Mouse (Mus musculus) cortical plate, adult 2 months (tissue): ENCODE data around the gene 1110032A03Rik. TPM values are rescaled to one million over a fixed set of nuclear protein-coding genes. Genes with fewer than 3 reads are reported as not detected.

Source experiments
- H3K27ac ChIP-seq: fragments of 200-500 bp; 2 replicates; pipeline ENCODE4 v1.5.1; 2012; ENCODE audit warnings: low read length, control low read depth, inconsistent platforms; ENCODE audit not compliant: insufficient read depth
- H3K4me1 ChIP-seq: fragments of 200-500 bp; 2 replicates; pipeline ENCODE4 v1.6.1; 2011; ENCODE audit warnings: low read length; ENCODE audit not compliant: control insufficient read depth, insufficient read depth
- H3K4me3 ChIP-seq: fragments of 200-500 bp; 2 replicates; pipeline ENCODE4 v1.5.1; 2011; ENCODE audit warnings: mild to moderate bottlenecking, low read length, control low read depth; ENCODE audit not compliant: insufficient read depth
- CTCF ChIP-seq: fragments of 200-500 bp; IDR thresholded peaks from 2 replicates; pipeline ENCODE4 v1.5.1; 2011; ENCODE audit warnings: mild to moderate bottlenecking, control low read depth, low read length; ENCODE audit not compliant: insufficient read depth; ENCODE audit errors: extremely low read depth
- POLR2A ChIP-seq: fragments of 200-500 bp; IDR thresholded peaks from 2 replicates; pipeline ENCODE4 v1.6.1; 2011; ENCODE audit warnings: mild to moderate bottlenecking, low read length, control low read depth; ENCODE audit not compliant: insufficient read depth; ENCODE audit errors: extremely low read depth
- polyA plus RNA-seq: library from polyadenylated mRNA; depleted of rRNA; stranded (reverse); fragments of >200 nt; gene quantifications from 2 replicates; pipeline ENCODE4 v1.2.3, GENCODE M21; 2012; rRNA removed

Gene 1110032A03Rik
- polyA plus RNA-seq, result 101 and 102 TPM in 2 replicates

DNA sequence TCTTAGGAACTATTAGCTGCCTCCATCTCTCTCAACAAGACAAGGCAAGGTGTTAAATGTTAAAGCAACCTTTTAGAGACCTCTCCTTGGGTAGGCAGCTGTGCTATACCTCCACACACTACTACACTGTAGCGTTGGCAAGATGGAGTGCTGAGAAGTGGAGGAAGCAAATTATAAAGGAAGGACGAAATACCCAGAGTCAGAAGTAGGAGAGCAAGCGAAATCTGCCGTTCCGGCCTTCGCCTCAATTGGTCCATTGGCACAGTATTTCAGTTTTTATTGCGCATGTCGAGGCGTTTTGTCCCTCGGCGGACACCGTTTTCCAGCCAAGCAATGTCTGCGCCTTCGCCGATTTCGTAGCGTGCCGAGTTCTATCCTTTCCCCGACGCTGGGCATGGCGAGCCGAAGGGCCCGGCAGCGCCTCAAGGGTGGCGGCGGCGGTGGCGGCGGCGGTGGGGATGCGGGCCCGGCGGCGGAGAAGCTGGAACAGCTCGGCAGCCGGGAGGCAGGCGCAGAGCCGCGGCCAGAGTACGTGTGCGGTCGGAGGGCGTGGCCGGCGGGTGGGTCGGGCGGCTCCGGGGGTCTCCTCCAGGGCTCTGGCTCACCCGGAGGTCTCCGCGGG, at the start of gene 1110032A03Rik, which contains the start of gene Alg9:
1110032A03Rik (minus strand) TSS at position 530 of the 622 bp plus-strand sequence.
Alg9 (plus strand) TSS at position 29 of the 622 bp plus-strand sequence.
- H3K27ac ChIP-seq, result 0 out of 2 replicates have a peak within 1 kb of the TSS, but pooled peaks have one; percentile 51
- H3K4me1 ChIP-seq, result peaks cover 3% of the 10 kb centered on the region; the same call in 1 of the 2 replicates
- TF ChIP-seq CTCF (no peak), POLR2A (peak; percentile 67)
- peak within 1 kb of the TSS; percentile 64 for H3K4me3 ChIP-seq

DNA sequence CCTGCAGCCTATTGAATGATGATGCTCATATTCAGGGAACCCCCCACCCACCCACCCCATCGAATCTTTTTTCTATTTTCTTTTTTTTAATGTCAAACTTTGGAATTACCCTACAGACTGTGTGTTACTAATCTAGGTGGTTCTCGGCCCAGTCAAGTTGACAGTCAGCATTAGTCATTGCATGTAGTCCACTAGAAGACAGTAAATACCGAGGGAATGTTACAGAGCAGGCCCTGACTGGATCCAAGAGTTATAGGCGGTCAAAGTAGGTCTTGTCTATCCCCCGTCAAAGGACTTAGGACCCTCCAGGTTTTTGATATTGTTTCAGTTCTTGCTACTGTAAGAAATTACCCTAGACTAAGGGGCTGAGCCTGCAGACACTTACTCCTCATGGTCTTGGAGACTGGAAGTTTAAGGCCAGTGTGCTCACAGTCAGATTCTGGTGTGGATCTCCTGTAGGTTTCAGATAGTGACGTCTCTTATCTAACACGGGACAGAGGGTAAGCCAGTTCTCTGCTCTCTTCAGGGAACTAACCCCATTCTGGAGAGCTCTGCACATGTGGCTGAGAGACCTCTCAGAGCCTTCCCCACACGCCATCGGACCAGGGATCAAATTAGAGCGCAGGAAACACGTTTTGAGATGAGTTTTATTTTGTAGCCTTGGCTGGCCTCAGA, 48.6 kb upstream of the 1110032A03Rik start:
- Histone ChIP-seq H3K4me1 (peaks cover 7% of the 10 kb centered on the region), H3K4me3 (no peak overlapping the region), H3K27ac (no peak overlapping the region)
- TF ChIP-seq CTCF (no peak), POLR2A (no peak)

DNA sequence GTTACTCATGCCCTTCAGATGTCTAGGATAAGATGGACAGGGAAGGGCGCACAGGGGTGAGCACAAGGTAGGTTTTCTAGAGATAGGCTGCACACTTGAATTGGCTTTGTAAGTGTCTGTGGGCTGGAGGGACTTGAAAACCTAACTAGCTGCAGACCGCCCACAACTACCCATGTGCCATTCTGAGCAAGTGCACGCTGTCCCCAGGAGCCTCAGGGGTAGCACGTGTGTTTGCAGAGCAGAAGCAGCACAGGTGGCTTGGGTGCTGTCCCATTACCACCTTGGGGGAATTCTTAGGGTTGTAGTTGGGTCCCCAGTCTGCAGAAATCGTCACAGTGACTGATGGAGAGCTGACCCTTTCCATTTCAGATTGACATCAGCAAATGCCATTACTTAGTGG, 46.9 kb upstream of the 1110032A03Rik start:
- Histone ChIP-seq H3K27ac (no peak overlapping the region), H3K4me3 (no peak overlapping the region), H3K4me1 (peaks cover 7% of the 10 kb centered on the region)
- TF ChIP-seq POLR2A (no peak), CTCF (no peak)

- TF ChIP-seq CTCF (no peak), POLR2A (no peak)
- Histone ChIP-seq H3K4me3 (no peak overlapping the region), H3K27ac (no peak overlapping the region), H3K4me1 (peaks cover 7% of the 10 kb centered on the region)
Observed at GRCm38 (mm10) chr9:50821651-50822050, 46.3 kb upstream of the 1110032A03Rik start.

- TF ChIP-seq POLR2A (no peak), CTCF (no peak)
- H3K4me1 ChIP-seq, result peaks cover 7% of the 10 kb centered on the region
- H3K27ac ChIP-seq, result peak overlapping the region; percentile 9; the same call in 1 of the 2 replicates
- H3K4me3 ChIP-seq, result no peak overlapping the region
Observed at GRCm38 (mm10) chr9:50819716-50820115, 44.4 kb upstream of the 1110032A03Rik start.

DNA sequence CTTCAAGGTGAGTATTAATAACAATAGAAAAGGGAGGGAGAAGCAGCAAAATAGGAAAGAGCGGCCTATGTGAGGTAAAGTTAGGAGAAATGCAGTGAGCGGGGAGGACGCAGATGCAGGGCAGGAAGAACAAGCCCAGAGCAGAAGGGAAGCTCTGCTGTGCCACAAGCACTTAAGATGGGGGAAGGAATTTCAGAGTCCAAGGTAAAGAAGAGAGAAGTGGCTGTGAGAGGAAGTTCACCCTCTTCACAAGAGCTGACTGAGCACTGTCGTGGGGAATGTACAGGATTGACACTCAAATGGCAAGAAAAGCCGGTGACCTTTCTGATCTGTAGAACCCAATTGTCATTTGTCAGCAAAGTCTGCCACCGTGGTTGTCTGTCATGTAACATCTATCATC, 42.7 kb upstream of the 1110032A03Rik start:
- Histone ChIP-seq H3K4me1 (peaks cover 7% of the 10 kb centered on the region), H3K27ac (no peak overlapping the region)
- TF ChIP-seq CTCF, result no peak
- no peak for TF ChIP-seq POLR2A

DNA sequence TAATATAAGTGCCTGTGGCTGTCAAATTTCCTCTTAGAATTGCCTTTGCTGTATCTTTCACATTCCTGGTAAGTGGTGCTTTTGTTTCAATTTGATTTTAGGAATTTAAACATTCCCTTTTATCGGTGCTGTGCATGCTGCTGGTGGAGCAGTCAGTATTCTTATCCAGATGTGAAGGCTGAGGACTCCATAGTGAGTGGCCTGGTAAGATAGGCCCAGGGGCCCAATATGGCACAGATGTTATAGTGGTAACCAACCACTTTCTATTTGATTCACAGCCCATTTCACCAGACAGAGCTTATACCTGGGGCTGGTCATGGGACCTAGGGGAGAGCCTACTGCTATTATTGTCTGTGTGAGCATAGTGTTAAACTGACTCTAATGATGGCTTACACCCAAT, 41.2 kb upstream of the 1110032A03Rik start:
- peaks cover 5% of the 10 kb centered on the region; the same call in 1 of the 2 replicates for H3K4me1 ChIP-seq
- TF ChIP-seq POLR2A (no peak), CTCF (no peak)
- H3K4me3 ChIP-seq, result no peak overlapping the region
- H3K27ac ChIP-seq, result no peak overlapping the region

More for the DNA sequence above, 42.7 kb upstream of the 1110032A03Rik start:
- H3K4me3 ChIP-seq, result no peak overlapping the region

DNA sequence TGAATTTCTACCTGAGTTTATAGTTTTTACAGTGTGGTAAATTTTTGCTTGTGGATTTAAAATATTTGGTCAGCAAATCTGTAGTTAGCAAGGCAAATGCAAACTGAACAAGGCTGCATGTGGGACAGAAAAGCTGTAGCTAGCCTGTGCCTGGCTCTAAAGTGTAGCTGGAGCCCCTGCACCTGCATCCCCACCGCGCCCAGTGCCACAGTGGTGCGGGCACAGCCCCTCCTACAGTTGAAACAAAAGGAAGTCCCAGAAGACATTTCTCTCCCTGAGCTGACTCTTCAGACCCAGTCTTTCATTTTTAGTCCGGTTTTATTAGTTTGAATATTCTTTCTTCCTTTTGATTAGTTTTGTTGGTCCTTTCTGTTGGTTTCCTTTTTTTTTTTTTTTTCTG, 40.3 kb upstream of the 1110032A03Rik start:
- TF ChIP-seq CTCF (no peak), POLR2A (no peak)
- Histone ChIP-seq H3K4me3 (no peak overlapping the region), H3K4me1 (peaks cover 5% of the 10 kb centered on the region; the same call in 1 of the 2 replicates), H3K27ac (no peak overlapping the region)

GRCm38 (mm10) chr9:50813796-50814195, 38.5 kb upstream of the 1110032A03Rik start:
- TF ChIP-seq CTCF, result no peak
- TF ChIP-seq POLR2A, result no peak
- H3K27ac ChIP-seq, result no peak overlapping the region
- H3K4me3 ChIP-seq, result no peak overlapping the region
- no peaks in the 10 kb centered on the region for H3K4me1 ChIP-seq
